Mouse (Mus musculus) heart, embryonic 12.5 days (tissue): Measurements from ENCODE around the gene Dmac2. TPM values are rescaled to one million over a fixed set of nuclear protein-coding genes. Genes with fewer than 3 reads are reported as not detected.
A peak's percentile ranks its signal among the peaks of the same experiment; 100 is the strongest.
"Not testable (repeated sequence)": the region's sequence is repeated elsewhere in the genome, so short reads cannot be mapped to it uniquely, and the experiment has no call there.

Experiments used
- ATAC-seq: fragments of 200-750 bp; cut with Nextera tagmentation; 2 replicates; pipeline ENCODE4 v1.8.0; 2017; ENCODE audit warnings: moderate TSS enrichment, moderate library complexity; ENCODE audit not compliant: insufficient number of reproducible peaks, low FRiP score
- H3K27ac ChIP-seq: fragments of 300-500 bp; sonication (generic); 2 replicates; pipeline ENCODE4 v1.5.1; 2016; ENCODE audit warnings: mild to moderate bottlenecking, moderate library complexity; ENCODE audit not compliant: poor library complexity, severe bottlenecking
- H3K27me3 ChIP-seq: fragments of 300-500 bp; sonication (generic); replicated peaks from 2 replicates; pipeline ENCODE4 v1.6.1; 2016; ENCODE audit warnings: mild to moderate bottlenecking, moderate library complexity
- H3K36me3 ChIP-seq: fragments of 300-500 bp; sonication (generic); 2 replicates; pipeline ENCODE4 v1.6.1; 2016; ENCODE audit warnings: mild to moderate bottlenecking, moderate library complexity
- H3K4me1 ChIP-seq: fragments of 300-500 bp; sonication (generic); replicated peaks from 2 replicates; pipeline ENCODE4 v1.6.1; 2016; ENCODE audit warnings: mild to moderate bottlenecking
- H3K4me2 ChIP-seq: fragments of 300-500 bp; sonication (generic); 2 replicates; pipeline ENCODE4 v1.6.1; 2016; ENCODE audit warnings: mild to moderate bottlenecking, moderate library complexity
- H3K4me3 ChIP-seq: fragments of 300-500 bp; sonication (generic); 2 replicates; pipeline ENCODE4 v1.5.1; 2016; ENCODE audit warnings: mild to moderate bottlenecking
- H3K9ac ChIP-seq: fragments of 300-500 bp; sonication (generic); 2 replicates; pipeline ENCODE4 v1.6.1; 2016; ENCODE audit warnings: mild to moderate bottlenecking, moderate library complexity
- H3K9me3 ChIP-seq: fragments of 300-500 bp; sonication (generic); replicated peaks from 2 replicates; pipeline ENCODE4 v1.6.1; 2016; ENCODE audit warnings: mild to moderate bottlenecking, moderate library complexity
- WGBS: fragments of 180-500 bp; shearing (Covaris S2); methylation state at CpG from one replicate; pipeline ENCODE4 v1.1.7; 2016; 5-methylcytosine and 5-hydroxymethylcytosine counted together
- polyA plus RNA-seq: library from polyadenylated mRNA; unstranded; fragments of >200 nt; fragmentation: Nextera tagmentation; extraction: Ambion mirVana; gene quantifications from 2 replicates; pipeline ENCODE4 v1.2.1, GENCODE M21; 2016

Dmac2 gene
- 55.3 and 56.2 TPM in 2 replicates for polyA plus RNA-seq

GRCm38 (mm10) chr7:25618865-25619721 is at the start of gene Dmac2:
TSS of gene Dmac2 (plus strand) at chr7:25619414.
- no peaks in the 10 kb centered on the region for H3K27me3 ChIP-seq
- peaks cover 8% of the 10 kb centered on the region; the same call in 1 of the 2 replicates for H3K4me1 ChIP-seq
- H3K36me3 ChIP-seq: peaks cover 32% of the 10 kb centered on the region
- WGBS: 2% methylated on average over 53 of the region's 53 CpGs
- H3K9ac ChIP-seq: peak within 1 kb of the TSS; percentile 55
- peak within 1 kb of the TSS; percentile 57 for H3K4me3 ChIP-seq
- no peaks in the 10 kb centered on the region for H3K9me3 ChIP-seq
- ATAC-seq: peak; percentile 92
- peak within 1 kb of the TSS; percentile 74 for H3K4me2 ChIP-seq
- H3K27ac ChIP-seq: no peak within 1 kb of the TSS

GRCm38 (mm10) chr7:25573806-25574205 is 45.4 kb upstream of the Dmac2 start:
- 66% methylated on average over 5 of the region's 5 CpGs for WGBS
- not testable (repeated sequence) for H3K4me1 ChIP-seq, H3K9me3 ChIP-seq, H3K4me2 ChIP-seq, H3K27ac ChIP-seq, H3K9ac ChIP-seq, H3K36me3 ChIP-seq, ATAC-seq, H3K27me3 ChIP-seq, H3K4me3 ChIP-seq

GRCm38 (mm10) chr7:25575105-25575504 is 44.1 kb upstream of the Dmac2 start:
- Histone ChIP-seq H3K36me3 (no peaks in the 10 kb centered on the region), H3K4me1 (0 out of 2 replicates have a peak, but pooled peaks cover 5% of the 10 kb centered on the region), H3K9ac (no peak overlapping the region), H3K27me3 (peaks cover 8% of the 10 kb centered on the region; the same call in 1 of the 2 replicates), H3K27ac (no peak overlapping the region), H3K9me3 (no peaks in the 10 kb centered on the region), H3K4me3 (no peak overlapping the region), H3K4me2 (no peak overlapping the region)
- 79% methylated on average over 5 of the region's 5 CpGs for WGBS
- ATAC-seq: no peak

DNA sequence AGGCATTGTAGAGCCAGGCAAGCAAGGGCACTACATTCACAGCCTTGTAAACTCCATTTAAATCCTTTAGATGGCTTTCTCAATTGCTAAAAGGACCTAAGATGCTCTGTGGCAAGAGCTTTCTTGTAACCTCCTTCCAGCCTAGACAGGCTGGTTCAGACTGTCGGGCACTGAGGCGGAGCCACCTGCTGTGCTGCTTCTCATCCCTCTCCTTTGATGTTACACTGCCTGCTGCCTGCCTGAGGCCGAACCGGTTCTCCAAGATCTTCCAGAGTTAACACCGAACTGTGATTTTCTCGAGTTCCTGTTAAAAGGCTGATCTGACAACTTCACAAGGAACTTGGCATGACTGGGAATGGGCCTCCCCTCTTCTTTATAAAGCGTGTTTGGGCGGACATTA is 43.3 kb upstream of the Dmac2 start:
- Histone ChIP-seq H3K4me3 (no peak overlapping the region), H3K4me2 (no peak overlapping the region), H3K4me1 (0 out of 2 replicates have a peak, but pooled peaks cover 5% of the 10 kb centered on the region), H3K27me3 (peaks cover 8% of the 10 kb centered on the region; the same call in 1 of the 2 replicates), H3K36me3 (no peaks in the 10 kb centered on the region), H3K9me3 (no peaks in the 10 kb centered on the region), H3K27ac (no peak overlapping the region), H3K9ac (no peak overlapping the region)
- 16% methylated on average over 8 of the region's 8 CpGs for WGBS
- ATAC-seq: no peak

- H3K4me1 ChIP-seq, H3K36me3 ChIP-seq, H3K9me3 ChIP-seq, H3K27ac ChIP-seq, ATAC-seq, H3K9ac ChIP-seq, H3K4me2 ChIP-seq, H3K27me3 ChIP-seq, H3K4me3 ChIP-seq: not testable (repeated sequence)
- WGBS: 30% methylated on average over 6 of the region's 6 CpGs
Observed at GRCm38 (mm10) chr7:25576308-25576707, 42.9 kb upstream of the Dmac2 start.

GRCm38 (mm10) chr7:25576793-25577437 is 42.3 kb upstream of the Dmac2 start:
- not testable (repeated sequence) for H3K36me3 ChIP-seq, H3K9me3 ChIP-seq, H3K9ac ChIP-seq, H3K4me2 ChIP-seq, H3K27me3 ChIP-seq, ATAC-seq, H3K4me3 ChIP-seq, H3K4me1 ChIP-seq, H3K27ac ChIP-seq
- 62% methylated on average over 14 of the region's 14 CpGs for WGBS

- 72% methylated on average over 10 of the region's 10 CpGs for WGBS
- no peak for ATAC-seq
- no peak overlapping the region for H3K27ac ChIP-seq
Observed at GRCm38 (mm10) chr7:25579441-25579840, 39.8 kb upstream of the Dmac2 start.

DNA sequence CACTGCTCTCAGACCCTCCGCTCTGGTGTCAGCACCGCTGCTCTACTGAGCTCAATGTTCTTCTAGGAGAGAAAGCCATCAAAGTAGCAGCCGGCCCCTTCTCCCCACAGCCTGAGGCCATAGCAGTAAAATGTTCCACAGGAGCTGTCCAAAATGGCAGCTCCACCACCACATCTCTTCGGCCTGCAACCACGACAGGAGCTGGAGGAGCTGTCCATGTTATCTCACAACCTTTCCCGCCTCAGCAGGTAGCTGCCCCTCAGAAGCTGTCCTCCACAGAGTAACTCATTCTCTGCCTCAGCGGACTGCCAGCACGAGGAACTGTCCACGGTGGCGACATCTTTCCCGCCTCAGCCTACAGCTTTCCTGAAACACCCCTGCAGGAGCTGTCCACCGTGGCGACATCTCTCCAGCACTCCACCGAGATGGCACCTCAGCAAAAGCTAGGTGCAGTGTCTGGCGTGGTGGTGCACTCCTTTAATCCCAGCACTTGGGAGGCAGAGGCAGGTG is 36.9 kb upstream of the Dmac2 start:
- no peak overlapping the region for H3K4me3 ChIP-seq
- no peaks in the 10 kb centered on the region for H3K27me3 ChIP-seq
- H3K9me3 ChIP-seq: peaks cover 10% of the 10 kb centered on the region
- no peak overlapping the region for H3K27ac ChIP-seq
- H3K36me3 ChIP-seq: no peaks in the 10 kb centered on the region
- no peaks in the 10 kb centered on the region for H3K4me1 ChIP-seq
- WGBS: 75% methylated on average over 15 of the region's 15 CpGs
- no peak overlapping the region for H3K9ac ChIP-seq
- no peak overlapping the region for H3K4me2 ChIP-seq
- ATAC-seq: no peak

More at GRCm38 (mm10) chr7:25579441-25579840, 39.8 kb upstream of the Dmac2 start:
- Histone ChIP-seq H3K27me3 (peaks cover 8% of the 10 kb centered on the region; the same call in 1 of the 2 replicates), H3K36me3 (no peaks in the 10 kb centered on the region), H3K4me2 (no peak overlapping the region), H3K9me3 (peaks cover 10% of the 10 kb centered on the region), H3K4me3 (no peak overlapping the region), H3K4me1 (0 out of 2 replicates have a peak, but pooled peaks cover 5% of the 10 kb centered on the region), H3K9ac (no peak overlapping the region)

- no peak for ATAC-seq
- WGBS: 77% methylated on average over 5 of the region's 5 CpGs
- H3K4me3 ChIP-seq: no peak overlapping the region
- H3K9ac ChIP-seq: no peak overlapping the region
- H3K36me3 ChIP-seq: no peaks in the 10 kb centered on the region
- peaks cover 10% of the 10 kb centered on the region for H3K9me3 ChIP-seq
- no peak overlapping the region for H3K4me2 ChIP-seq
- H3K27me3 ChIP-seq: no peaks in the 10 kb centered on the region
- H3K27ac ChIP-seq: no peak overlapping the region
- H3K4me1 ChIP-seq: no peaks in the 10 kb centered on the region
Observed at GRCm38 (mm10) chr7:25584651-25585050, 34.6 kb upstream of the Dmac2 start.

- Histone ChIP-seq H3K27ac (no peak overlapping the region), H3K4me3 (no peak overlapping the region), H3K27me3 (no peaks in the 10 kb centered on the region), H3K9ac (no peak overlapping the region), H3K36me3 (no peaks in the 10 kb centered on the region), H3K4me2 (no peak overlapping the region), H3K9me3 (peaks cover 10% of the 10 kb centered on the region), H3K4me1 (no peaks in the 10 kb centered on the region)
- 69% methylated on average over 9 of the region's 9 CpGs for WGBS
- ATAC-seq: no peak
Observed at GRCm38 (mm10) chr7:25585351-25586204, 33.6 kb upstream of the Dmac2 start.
